Mouse (Mus musculus): ENCODE measurements at regions not wholly inside any gene's neighbourhood (a gene's known extent, or its start where the extent isn't known, plus 50 kb on each side); places are given as distances from the start of the nearest gene placed in this dataset.

GRCm38 (mm10) chr13:69182478-69182877 lies 183.1 kb upstream of the Adcy2 start:
- Histone ChIP-seq H3K4me3 (no peak overlapping the region), H3K27ac (no peak overlapping the region)
- no peak for TF ChIP-seq CTCF (conservative IDR thresholded peaks at IDR 0.05)
- no peak for DNase-seq (ENCODE audit: low spot score in 2 of 2)

GRCm38 (mm10) chr13:69190661-69191060 lies 191.3 kb upstream of the Adcy2 start:
- Histone ChIP-seq H3K4me3 (no peak overlapping the region), H3K27ac (no peak overlapping the region)
- DNase-seq (ENCODE audit: low spot score in 2 of 2) = no peak
- no peak for TF ChIP-seq CTCF (conservative IDR thresholded peaks at IDR 0.05)

- Histone ChIP-seq H3K4me3 (no peak overlapping the region), H3K27ac (no peak overlapping the region)
- no peak for DNase-seq (ENCODE audit: low spot score in 2 of 2)
- TF ChIP-seq CTCF (conservative IDR thresholded peaks at IDR 0.05) = no peak
Measured at GRCm38 (mm10) chr13:69196464-69196871, 197.1 kb upstream of the Adcy2 start.

- H3K4me3 ChIP-seq = no peak overlapping the region
- no peak for TF ChIP-seq CTCF (conservative IDR thresholded peaks at IDR 0.05)
- no peak overlapping the region for H3K27ac ChIP-seq
- DNase-seq (ENCODE audit: low spot score in 2 of 2) = no peak
Measured at GRCm38 (mm10) chr13:69207741-69208568, 208.6 kb upstream of the Adcy2 start.

- DNase-seq (ENCODE audit: low spot score in 2 of 2) = no peak
- no peak for TF ChIP-seq CTCF (conservative IDR thresholded peaks at IDR 0.05)
- Histone ChIP-seq H3K4me3 (no peak overlapping the region), H3K27ac (no peak overlapping the region)
Measured at GRCm38 (mm10) chr13:69208569-69208881, 209.2 kb upstream of the Adcy2 start.

- no peak overlapping the region for H3K27ac ChIP-seq
- H3K4me3 ChIP-seq = no peak overlapping the region
- no peak for DNase-seq (ENCODE audit: low spot score in 2 of 2)
- TF ChIP-seq CTCF (conservative IDR thresholded peaks at IDR 0.05) = no peak
Measured at GRCm38 (mm10) chr13:69216579-69216978, 217.2 kb upstream of the Adcy2 start.

GRCm38 (mm10) chr13:69220425-69220824 lies 221.1 kb upstream of the Adcy2 start:
- no peak overlapping the region for H3K4me3 ChIP-seq
- TF ChIP-seq CTCF (conservative IDR thresholded peaks at IDR 0.05) = no peak
- no peak for DNase-seq (ENCODE audit: low spot score in 2 of 2)
- no peak overlapping the region for H3K27ac ChIP-seq

- TF ChIP-seq CTCF (conservative IDR thresholded peaks at IDR 0.05) = no peak
- Histone ChIP-seq H3K27ac (no peak overlapping the region), H3K4me3 (no peak overlapping the region)
- no peak for DNase-seq (ENCODE audit: low spot score in 2 of 2)
Measured at GRCm38 (mm10) chr13:69226538-69226937, 227.2 kb upstream of the Adcy2 start.

- Histone ChIP-seq H3K4me3 (no peak overlapping the region), H3K27ac (no peak overlapping the region)
- TF ChIP-seq CTCF (conservative IDR thresholded peaks at IDR 0.05) = no peak
- DNase-seq (ENCODE audit: low spot score in 2 of 2) = no peak
Measured at GRCm38 (mm10) chr13:69230361-69230943, 231.1 kb upstream of the Adcy2 start.

GRCm38 (mm10) chr13:69236386-69236785 lies 237.0 kb upstream of the Adcy2 start:
- TF ChIP-seq CTCF (conservative IDR thresholded peaks at IDR 0.05) = no peak
- Histone ChIP-seq H3K27ac (no peak overlapping the region), H3K4me3 (no peak overlapping the region)
- peak; percentile 33 to 52 for DNase-seq (ENCODE audit: low spot score in 2 of 2)

- H3K27ac ChIP-seq = no peak overlapping the region
- peak; percentile 35 for DNase-seq (ENCODE audit: low spot score in 2 of 2)
- TF ChIP-seq CTCF (conservative IDR thresholded peaks at IDR 0.05) = no peak
- H3K4me3 ChIP-seq = no peak overlapping the region
Measured at GRCm38 (mm10) chr13:69237918-69238317, 238.6 kb upstream of the Adcy2 start.

- no peak for TF ChIP-seq CTCF (conservative IDR thresholded peaks at IDR 0.05)
- no peak overlapping the region for H3K4me3 ChIP-seq
- H3K27ac ChIP-seq = no peak overlapping the region
- DNase-seq (ENCODE audit: low spot score in 2 of 2) = no peak
Measured at GRCm38 (mm10) chr13:69239261-69239915, 240.0 kb upstream of the Adcy2 start.

GRCm38 (mm10) chr13:69242544-69243296 lies 243.4 kb upstream of the Adcy2 start:
- DNase-seq (ENCODE audit: low spot score in 2 of 2) = no peak
- no peak for TF ChIP-seq CTCF (conservative IDR thresholded peaks at IDR 0.05)
- Histone ChIP-seq H3K27ac (no peak overlapping the region), H3K4me3 (no peak overlapping the region)

All from layer of hippocampus, adult 2 months (tissue).